Mouse (Mus musculus) spleen, adult 2 months (tissue): ENCODE results near the gene Chchd10.

Source experiments
- CTCF ChIP-seq: fragments of 200-500 bp; IDR thresholded peaks from 2 replicates; pipeline ENCODE4 v1.5.1; 2011; ENCODE audit warnings: mild to moderate bottlenecking, inconsistent platforms; ENCODE audit not compliant: insufficient read depth, insufficient read length, insufficient replicate concordance; ENCODE audit errors: extremely low read depth
- POLR2A ChIP-seq: fragments of 200-500 bp; IDR thresholded peaks from 2 replicates; pipeline ENCODE4 v1.6.1; 2011; ENCODE audit warnings: low read depth, low read length, inconsistent platforms

- TF ChIP-seq POLR2A (no peak), CTCF (no peak)
These were observed 45.9 kb downstream of the Chchd10 start for GRCm38 (mm10) chr10:75978835-75979157.
